8 mouse cellular contexts compared by ENCODE assay signal in the genomic region with DNA sequence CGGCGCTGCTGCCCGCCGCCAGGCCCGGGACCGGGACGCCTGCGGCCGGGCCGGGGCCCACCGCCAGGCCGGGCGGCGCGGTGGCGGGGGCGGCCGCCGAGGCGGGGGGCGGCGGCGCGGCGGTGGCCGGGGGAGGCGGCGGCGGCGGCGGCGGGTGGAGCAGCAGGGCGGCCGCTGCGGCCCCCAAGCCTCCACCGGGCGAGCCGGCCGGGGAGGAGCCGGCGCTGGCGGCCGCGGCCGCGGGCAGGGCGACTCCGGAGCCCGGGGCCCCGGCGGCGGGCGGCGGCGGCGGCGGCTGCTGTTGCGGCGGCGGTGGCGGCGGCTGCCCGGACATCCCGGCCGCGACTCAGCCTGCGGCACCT. TPM values are rescaled to one million over a fixed set of nuclear protein-coding genes. Genes with fewer than 3 reads are reported as not detected.
DNase-seq lines count a peak whose midpoint lies in the region; ATAC-seq and TF ChIP-seq lines count a peak whose summit lies in the region.

No protein-coding gene starts in this region.

- peak overlapping the region; percentile 70 for H3K4me2 ChIP-seq in kidney, embryonic 14.5 days (replicated peaks; ENCODE audit: low read depth, low read length)
- peak overlapping the region; percentile 87 for H3K4me2 ChIP-seq in hindbrain, embryonic 13.5 days
- peak overlapping the region; percentile 64 for H3K4me2 ChIP-seq in midbrain, embryonic 13.5 days (replicated peaks)

- H3K9me3 ChIP-seq in kidney, embryonic 14.5 days (ENCODE audit: control insufficient read depth, low read length) = no peaks in the 10 kb centered on the region
- no peaks in the 10 kb centered on the region for H3K9me3 ChIP-seq in hindbrain, embryonic 13.5 days
- H3K9me3 ChIP-seq in midbrain, embryonic 13.5 days = no peaks in the 10 kb centered on the region

- H3K36me3 ChIP-seq in kidney, embryonic 14.5 days (ENCODE audit: control insufficient read depth, insufficient read depth, low read length) = no peaks in the 10 kb centered on the region
- no peaks in the 10 kb centered on the region for H3K36me3 ChIP-seq in hindbrain, embryonic 13.5 days
- H3K36me3 ChIP-seq in midbrain, embryonic 13.5 days = no peaks in the 10 kb centered on the region

- H3K27me3 ChIP-seq in kidney, embryonic 14.5 days (ENCODE audit: control insufficient read depth, insufficient read depth, low read length) = no peaks in the 10 kb centered on the region
- H3K27me3 ChIP-seq in hindbrain, embryonic 13.5 days = no peaks in the 10 kb centered on the region
- no peaks in the 10 kb centered on the region for H3K27me3 ChIP-seq in midbrain, embryonic 13.5 days

- H3K9ac ChIP-seq in kidney, embryonic 14.5 days (ENCODE audit: low read depth, low read length) = peak overlapping the region; percentile 99
- H3K9ac ChIP-seq in hindbrain, embryonic 13.5 days = peak overlapping the region; percentile 99
- peak overlapping the region; percentile 98 for H3K9ac ChIP-seq in midbrain, embryonic 13.5 days (replicated peaks)

- peak overlapping the region; percentile 97 for H3K4me3 ChIP-seq in kidney, embryonic 14.5 days (ENCODE audit: low read length)
- H3K4me3 ChIP-seq in bone marrow macrophage, adult 2 months (ENCODE audit: insufficient read depth, low read length) = peak overlapping the region; percentile 100
- H3K4me3 ChIP-seq in hindbrain, embryonic 13.5 days = peak overlapping the region; percentile 98
- H3K4me3 ChIP-seq in midbrain, embryonic 13.5 days (replicated peaks) = peak overlapping the region; percentile 88

- no peak for ATAC-seq in kidney, embryonic 14.5 days (ENCODE audit: low FRiP score, low TSS enrichment)
- ATAC-seq in hindbrain, embryonic 13.5 days (ENCODE audit: low FRiP score) = peak; percentile 8; the same call in 1 of the 2 replicates
- ATAC-seq in midbrain, embryonic 13.5 days = 0 out of 2 replicates have a peak, but pooled peaks have one; percentile 21

- TF ChIP-seq CTCF in bone marrow macrophage, adult 2 months (IDR thresholded peaks at IDR 0.05; ENCODE audit: low read depth, low read length) = no peak

- 0% methylated on average over 7 of the region's 67 CpGs for WGBS in kidney, embryonic 14.5 days
- 0% methylated on average over 11 of the region's 67 CpGs for WGBS in hindbrain, embryonic 13.5 days
- under 1% methylated on average over 31 of the region's 67 CpGs for WGBS in midbrain, embryonic 13.5 days

- DNase-seq in kidney, adult 18-20 months = no peak
- DNase-seq in ovary, postnatal 36 days (ENCODE audit: low spot score) = no peak
- no peak for DNase-seq in left cerebral cortex, adult 8-10 months (ENCODE audit: low spot score in 2 of 2)
- DNase-seq in embryo, embryonic 9.5 days (ENCODE audit: extremely low spot score) = no peak

- peaks cover 21% of the 10 kb centered on the region; the same call in 1 of the 2 replicates for H3K4me1 ChIP-seq in kidney, embryonic 14.5 days (ENCODE audit: control insufficient read depth, insufficient read depth, low read length)
- H3K4me1 ChIP-seq in bone marrow macrophage, adult 2 months (ENCODE audit: control insufficient read depth, insufficient read depth, low read length) = peaks cover 18% of the 10 kb centered on the region
- peaks cover 40% of the 10 kb centered on the region for H3K4me1 ChIP-seq in hindbrain, embryonic 13.5 days (replicated peaks)
- peaks cover 37% of the 10 kb centered on the region for H3K4me1 ChIP-seq in midbrain, embryonic 13.5 days (replicated peaks)

- H3K27ac ChIP-seq in kidney, embryonic 14.5 days (ENCODE audit: low read depth, low read length) = peak overlapping the region; percentile 99
- H3K27ac ChIP-seq in bone marrow macrophage, adult 2 months (ENCODE audit: insufficient read depth, low read depth, low read length) = peak overlapping the region; percentile 98
- H3K27ac ChIP-seq in hindbrain, embryonic 13.5 days = peak overlapping the region; percentile 100
- peak overlapping the region; percentile 100 for H3K27ac ChIP-seq in midbrain, embryonic 13.5 days

- TF ChIP-seq POLR2A in bone marrow macrophage, adult 2 months (IDR thresholded peaks at IDR 0.05; ENCODE audit: borderline replicate concordance, low read depth, low read length) = no peak

RNA-seq across cellular contexts. Expression of a gene that starts 0.5 kb away (rescaled TPM):
- polyA plus RNA-seq in kidney, embryonic 14.5 days (2014; fragmentation: Nextera tagmentation; extraction: Ambion mirVana) = 15.1 and 21.1 TPM in 2 replicates
- polyA plus RNA-seq in bone marrow macrophage, adult 2 months (2012; ENCODE audit: insufficient read depth, insufficient read length, missing spikeins) = 67.9 and 82.6 TPM in 2 replicates
- 10.4 and 12.9 TPM in 2 replicates for polyA plus RNA-seq in hindbrain, embryonic 13.5 days (2015; fragmentation: Nextera tagmentation; extraction: Ambion mirVana)
- polyA plus RNA-seq in midbrain, embryonic 13.5 days (2015; fragmentation: Nextera tagmentation; extraction: Ambion mirVana) = 11.7 and 14.4 TPM in 2 replicates
- total RNA-seq in left cerebral cortex, adult 8-10 months (2022) = 100 to 1,000 TPM in 2 of 4 experiments, 10 to 100 TPM in 2; 89.3 to 109 (median 100) TPM
